Mouse (Mus musculus): ENCODE measurements around the gene Gm15294. TPM values are rescaled to one million over a fixed set of nuclear protein-coding genes. Genes with fewer than 3 reads are reported as not detected.

Gm15294 gene
- not detected in 2 replicates for polyA plus RNA-seq (2011; ENCODE audit: insufficient read length, low read depth, missing spikeins)

DNA sequence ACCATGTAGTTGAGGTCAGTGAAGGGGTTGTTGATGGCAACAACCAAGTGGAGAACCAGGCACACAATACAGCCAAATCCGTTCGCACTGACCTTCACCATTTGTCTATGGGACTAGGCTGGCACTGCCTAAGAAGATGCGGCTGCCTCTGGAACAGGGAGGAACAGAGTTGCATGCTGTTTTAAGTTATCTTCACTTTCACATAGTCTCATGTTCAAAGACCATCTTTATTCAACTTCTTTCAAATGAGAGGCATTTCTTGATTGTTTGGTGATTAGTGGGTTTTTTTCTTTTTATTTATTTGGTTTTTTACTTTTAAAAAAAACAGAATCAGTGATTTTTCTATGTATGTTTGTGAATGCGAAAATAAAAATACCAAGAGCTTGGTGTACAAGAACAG, at the start of gene Gm15294:
Gm15294 (minus strand) TSS at position 101 of the 400 bp plus-strand sequence.
- Histone ChIP-seq H3K27ac (ENCODE audit: insufficient read depth, low read length) (no peak within 1 kb of the TSS), H3K4me1 (ENCODE audit: control insufficient read depth, insufficient read depth, low read length) (no peaks in the 10 kb centered on the region), H3K4me3 (ENCODE audit: insufficient read depth, low read length) (no peak within 1 kb of the TSS)
- TF ChIP-seq POLR2A (IDR thresholded peaks at IDR 0.05; ENCODE audit: low read depth, low read length): no peak
- no peak for TF ChIP-seq CTCF (IDR thresholded peaks at IDR 0.05; ENCODE audit: borderline replicate concordance, insufficient read depth, low read length)

GRCm38 (mm10) chrX:141884336-141885048, 9.5 kb upstream of the Gm15294 start:
- no peak for TF ChIP-seq POLR2A (IDR thresholded peaks at IDR 0.05; ENCODE audit: low read depth, low read length)
- no peak for TF ChIP-seq CTCF (IDR thresholded peaks at IDR 0.05; ENCODE audit: borderline replicate concordance, insufficient read depth, low read length)
- Histone ChIP-seq H3K27ac (ENCODE audit: insufficient read depth, low read length) (no peak overlapping the region), H3K4me3 (ENCODE audit: insufficient read depth, low read length) (no peak overlapping the region), H3K4me1 (ENCODE audit: control insufficient read depth, insufficient read depth, low read length) (no peaks in the 10 kb centered on the region)

- no peak for TF ChIP-seq POLR2A (IDR thresholded peaks at IDR 0.05; ENCODE audit: low read depth, low read length)
- no peak overlapping the region for H3K4me3 ChIP-seq (ENCODE audit: insufficient read depth, low read length)
- no peak overlapping the region for H3K27ac ChIP-seq (ENCODE audit: insufficient read depth, low read length)
- H3K4me1 ChIP-seq (ENCODE audit: control insufficient read depth, insufficient read depth, low read length): no peaks in the 10 kb centered on the region
These were observed 1.0 kb downstream of the Gm15294 start for GRCm38 (mm10) chrX:141874024-141874423.

DNA sequence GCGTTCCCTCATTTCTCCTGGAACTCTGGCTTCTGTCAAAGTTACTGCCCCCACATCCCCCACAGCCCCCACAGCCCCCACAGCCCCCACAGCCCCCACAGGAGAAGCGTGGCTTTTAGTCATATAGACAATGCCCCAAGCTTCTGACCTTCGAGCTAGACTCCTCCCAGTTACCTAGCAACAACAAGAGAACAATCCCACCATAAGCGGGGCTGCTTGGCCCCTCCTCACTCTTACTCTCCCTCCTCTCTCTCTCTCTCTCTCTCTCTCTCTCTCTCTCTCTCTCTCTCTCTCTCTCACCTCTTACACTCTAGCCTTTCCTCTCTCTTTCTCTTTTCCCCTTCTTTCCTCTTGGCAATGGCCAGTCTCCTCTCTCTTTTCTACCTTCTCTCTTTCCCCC, 1.4 kb downstream of the Gm15294 start:
- Histone ChIP-seq H3K4me3 (ENCODE audit: insufficient read depth, low read length) (no peak overlapping the region), H3K27ac (ENCODE audit: insufficient read depth, low read length) (no peak overlapping the region), H3K4me1 (ENCODE audit: control insufficient read depth, insufficient read depth, low read length) (no peaks in the 10 kb centered on the region)
- TF ChIP-seq POLR2A (IDR thresholded peaks at IDR 0.05; ENCODE audit: low read depth, low read length) (no peak), CTCF (IDR thresholded peaks at IDR 0.05; ENCODE audit: borderline replicate concordance, insufficient read depth, low read length) (no peak)

DNA sequence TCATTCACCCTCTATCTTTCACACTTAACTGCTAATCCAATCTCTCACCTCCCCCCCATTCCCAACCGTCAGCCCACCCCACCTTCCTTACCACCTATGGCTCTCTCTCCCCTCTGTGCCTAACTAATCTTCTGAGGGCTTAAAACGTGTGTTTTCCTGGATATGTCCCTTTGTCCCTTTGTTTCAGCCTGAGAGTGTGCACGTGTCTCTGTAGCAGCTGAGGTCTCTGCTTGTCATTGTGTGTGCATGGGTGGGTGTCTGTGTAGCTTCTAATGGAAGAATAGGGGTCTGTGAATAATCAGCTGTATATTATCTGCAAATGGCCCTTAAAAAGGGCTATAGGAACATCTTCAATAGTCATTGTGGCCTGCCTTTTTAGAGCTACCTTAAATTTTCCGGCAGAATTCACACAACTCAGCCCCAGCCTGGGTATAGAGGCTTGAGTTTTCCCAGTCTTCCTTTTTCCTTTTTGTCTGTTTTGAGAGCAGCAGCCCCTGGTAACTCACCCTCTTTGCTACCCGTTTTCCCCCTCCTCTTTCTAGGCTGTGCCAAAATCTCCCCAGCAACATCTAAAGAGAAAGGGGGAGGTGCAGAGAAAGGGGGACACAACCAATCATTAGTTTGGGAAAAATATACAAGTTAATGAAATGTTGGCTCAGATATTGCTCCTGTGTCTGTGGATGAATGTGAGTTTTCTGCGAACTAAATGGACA, 19.2 kb downstream of the Gm15294 start:
- Histone ChIP-seq H3K4me1 (ENCODE audit: control insufficient read depth, insufficient read depth, low read length) (no peaks in the 10 kb centered on the region), H3K4me3 (ENCODE audit: insufficient read depth, low read length) (no peak overlapping the region), H3K27ac (ENCODE audit: insufficient read depth, low read length) (no peak overlapping the region)
- TF ChIP-seq POLR2A (IDR thresholded peaks at IDR 0.05; ENCODE audit: low read depth, low read length): no peak
- no peak for TF ChIP-seq CTCF (IDR thresholded peaks at IDR 0.05; ENCODE audit: borderline replicate concordance, insufficient read depth, low read length)

Other genes starting within 250 kb of the Gm15294 start
- not detected in 2 replicates for gene Irs4, start 150.0 kb downstream of the Gm15294 start, polyA plus RNA-seq (2011; ENCODE audit: insufficient read length, low read depth, missing spikeins)